Mouse (Mus musculus): ENCODE measurements around the gene Phf1.

The Phf1 gene

DNA sequence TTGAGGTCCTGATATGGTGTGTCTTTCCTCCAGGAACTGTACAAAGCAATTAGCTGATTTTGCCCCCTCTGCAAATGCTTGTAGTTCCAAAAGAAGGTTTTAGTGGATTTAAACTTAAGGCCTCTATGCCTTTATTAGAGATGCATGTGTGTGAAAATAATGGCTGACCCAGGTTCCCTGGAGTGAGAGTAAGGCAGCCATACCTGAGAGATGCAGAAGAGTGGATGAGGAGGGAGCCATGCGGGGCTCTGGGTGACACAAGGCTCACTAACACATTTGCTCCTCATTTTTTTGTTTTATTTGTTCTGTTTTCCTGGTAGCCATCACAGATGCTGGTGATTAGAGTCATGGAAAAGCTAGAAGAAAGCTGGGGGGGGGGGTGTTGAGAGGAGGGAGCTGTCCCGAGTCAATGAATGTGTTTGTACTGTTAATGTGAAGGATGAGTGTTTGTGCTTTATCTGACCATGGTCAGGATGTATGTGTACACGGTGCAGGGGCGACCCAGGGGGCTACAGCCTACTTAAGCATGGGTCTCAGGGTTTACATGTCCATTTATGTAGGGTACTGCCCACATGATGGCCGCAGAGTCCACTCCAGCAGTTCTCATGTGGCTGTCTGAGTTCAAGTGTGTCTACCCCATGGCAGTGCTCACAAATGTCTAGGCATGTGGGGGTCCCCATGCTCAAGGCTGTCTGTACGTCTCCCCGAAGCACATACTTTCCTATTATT is 17.9 kb downstream of the Phf1 start:
- no peak for DNase-seq (ENCODE audit: low read depth, low spot score)

DNA sequence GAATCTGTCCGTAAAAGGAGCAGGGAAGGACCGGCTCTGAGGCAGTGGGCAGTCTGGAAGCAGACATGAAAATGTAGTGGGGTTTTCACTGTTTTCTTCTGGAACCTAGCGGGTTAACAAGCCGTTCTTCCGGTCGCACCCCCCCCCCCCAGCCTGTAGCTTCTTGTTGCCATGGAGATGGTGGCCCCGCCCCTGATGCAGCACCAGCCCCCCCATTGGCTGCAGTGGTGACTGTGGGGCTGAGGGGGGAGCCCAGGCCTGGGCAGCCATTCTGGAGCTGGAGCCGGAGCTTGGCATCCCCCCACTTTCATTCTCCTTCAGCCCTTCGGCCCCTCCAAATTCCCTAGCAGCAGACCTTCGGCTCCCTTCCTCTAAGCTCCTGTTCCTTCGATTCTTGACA is 18.6 kb downstream of the Phf1 start:
- DNase-seq (ENCODE audit: low read depth, low spot score): no peak

GRCm38 (mm10) chr17:26951952-26952877 is 19.4 kb downstream of the Phf1 start:
- no peak for DNase-seq (ENCODE audit: low read depth, low spot score)

- no peak for DNase-seq (ENCODE audit: low read depth, low spot score)
These were observed 20.3 kb downstream of the Phf1 start for GRCm38 (mm10) chr17:26953201-26953600.

DNA sequence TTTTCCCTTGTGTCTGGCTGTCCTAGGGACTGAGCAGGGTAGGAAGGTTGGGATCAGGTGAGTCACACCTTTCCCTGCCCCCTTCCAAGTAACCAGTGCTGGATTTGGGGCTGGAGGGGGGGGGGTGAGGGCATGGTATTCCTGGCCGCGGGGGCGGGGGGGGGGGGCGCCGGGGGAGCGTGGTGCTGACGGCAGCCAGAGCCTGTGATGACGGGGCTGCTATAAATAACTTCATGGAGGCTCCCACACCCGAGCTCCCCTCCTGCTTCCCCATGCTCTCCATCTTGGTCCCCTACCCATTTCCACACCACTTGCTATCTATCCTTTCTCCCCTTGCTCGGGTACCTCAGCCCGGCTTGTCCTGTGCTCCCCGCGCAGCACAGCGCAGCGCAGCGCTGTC is 20.9 kb downstream of the Phf1 start:
- no peak for DNase-seq (ENCODE audit: low read depth, low spot score)

GRCm38 (mm10) chr17:26956309-26956708 is 23.5 kb downstream of the Phf1 start:
- no peak for DNase-seq (ENCODE audit: low read depth, low spot score)

- DNase-seq (ENCODE audit: low read depth, low spot score): no peak
These were observed 24.0 kb downstream of the Phf1 start for GRCm38 (mm10) chr17:26956895-26957294.

DNA sequence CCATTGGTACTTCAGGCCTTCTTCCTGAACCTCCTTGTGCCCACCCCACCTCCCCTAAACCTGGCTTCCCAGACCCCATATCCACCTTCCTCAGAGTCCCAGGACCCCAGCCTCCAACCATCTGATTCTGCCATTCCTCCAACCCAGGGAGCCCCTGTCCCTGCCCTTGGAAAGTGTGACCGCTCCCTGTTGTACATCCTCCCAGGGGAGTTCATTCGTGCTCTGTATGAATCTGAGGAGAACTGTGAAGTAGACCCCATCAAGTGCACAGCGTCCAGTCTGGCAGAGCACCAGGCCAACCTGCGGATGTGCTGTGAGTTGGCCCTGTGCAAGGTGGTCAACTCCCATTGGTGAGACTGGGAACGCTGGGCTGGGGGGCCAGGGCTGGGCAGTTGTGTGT is 25.0 kb downstream of the Phf1 start:
- no peak for DNase-seq (ENCODE audit: low read depth, low spot score)

DNA sequence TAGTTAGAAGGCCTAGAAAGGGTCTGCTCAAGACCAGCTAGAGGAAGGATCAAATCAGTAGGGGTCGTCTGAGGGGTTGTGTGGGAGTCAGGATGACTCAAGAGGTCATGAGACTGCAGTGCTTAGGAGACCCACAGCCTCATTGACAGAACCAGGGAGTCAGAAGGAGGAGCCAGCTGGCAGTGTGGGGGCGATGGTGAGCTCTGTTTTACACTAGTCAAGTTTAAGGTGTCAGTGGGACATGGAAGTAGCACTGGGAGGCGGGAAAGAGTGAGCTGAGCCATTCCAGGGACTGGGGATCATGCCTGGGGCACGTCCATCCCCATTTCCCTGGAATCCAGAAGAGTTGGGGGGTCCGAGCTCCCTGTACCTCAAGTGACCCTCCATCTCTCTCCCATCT is 26.0 kb downstream of the Phf1 start:
- DNase-seq (ENCODE audit: low read depth, low spot score): no peak

GRCm38 (mm10) chr17:26959815-26960214 is 27.0 kb downstream of the Phf1 start:
- no peak for DNase-seq (ENCODE audit: low read depth, low spot score)

DNA sequence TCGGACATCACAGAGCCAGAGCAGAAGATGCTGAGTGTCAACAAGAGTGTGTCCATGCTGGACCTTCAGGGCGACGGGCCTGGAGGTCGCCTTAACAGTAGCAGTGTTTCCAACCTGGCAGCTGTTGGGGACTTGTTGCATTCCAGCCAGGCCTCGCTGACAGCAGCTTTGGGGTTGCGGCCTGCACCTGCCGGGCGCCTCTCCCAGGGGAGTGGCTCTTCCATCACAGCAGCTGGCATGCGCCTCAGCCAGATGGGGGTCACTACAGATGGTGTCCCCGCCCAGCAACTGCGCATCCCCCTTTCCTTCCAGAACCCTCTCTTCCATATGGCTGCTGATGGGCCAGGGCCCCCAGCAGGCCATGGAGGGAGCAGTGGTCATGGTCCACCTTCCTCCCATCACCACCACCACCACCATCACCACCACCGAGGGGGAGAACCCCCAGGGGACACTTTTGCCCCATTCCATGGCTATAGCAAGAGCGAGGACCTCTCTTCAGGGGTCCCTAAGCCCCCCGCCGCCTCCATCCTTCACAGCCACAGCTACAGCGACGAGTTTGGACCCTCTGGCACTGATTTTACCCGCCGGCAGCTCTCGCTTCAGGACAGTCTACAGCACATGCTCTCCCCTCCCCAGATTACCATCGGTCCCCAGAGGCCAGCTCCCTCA is 28.9 kb downstream of the Phf1 start:
- no peak for DNase-seq (ENCODE audit: low read depth, low spot score)

- no peak for DNase-seq (ENCODE audit: low read depth, low spot score)
These were observed 34.1 kb downstream of the Phf1 start for GRCm38 (mm10) chr17:26966993-26967392.

DNA sequence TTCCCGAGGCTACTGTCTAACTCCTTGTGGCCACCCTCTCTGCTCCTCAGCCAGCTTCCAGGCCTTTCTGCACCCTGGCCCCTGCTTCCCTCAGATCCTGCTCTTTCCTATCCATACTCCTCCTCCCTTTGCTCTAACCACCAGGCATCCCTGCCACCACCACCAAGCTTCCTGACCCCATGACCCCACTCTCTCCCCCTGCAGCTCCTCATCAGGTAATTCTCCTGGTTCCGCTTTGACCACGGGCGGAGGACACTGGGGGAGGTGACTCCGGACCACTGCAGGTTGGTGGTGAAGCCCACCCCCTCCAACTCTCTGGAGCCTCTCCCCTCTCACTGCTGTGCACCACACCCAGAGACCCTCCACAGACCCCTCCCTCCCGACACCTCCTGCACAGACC is 34.6 kb downstream of the Phf1 start:
- no peak for DNase-seq (ENCODE audit: low read depth, low spot score)

GRCm38 (mm10) chr17:26968200-26968611 is 35.4 kb downstream of the Phf1 start:
- no peak for DNase-seq (ENCODE audit: low read depth, low spot score)

- no peak for DNase-seq (ENCODE audit: low read depth, low spot score)
These were observed 36.4 kb downstream of the Phf1 start for GRCm38 (mm10) chr17:26969257-26969656.

- no peak for DNase-seq (ENCODE audit: low read depth, low spot score)
These were observed 37.4 kb downstream of the Phf1 start for GRCm38 (mm10) chr17:26970221-26970620.

- DNase-seq (ENCODE audit: low read depth, low spot score): no peak
These were observed 38.5 kb downstream of the Phf1 start for GRCm38 (mm10) chr17:26971247-26971905.

DNA sequence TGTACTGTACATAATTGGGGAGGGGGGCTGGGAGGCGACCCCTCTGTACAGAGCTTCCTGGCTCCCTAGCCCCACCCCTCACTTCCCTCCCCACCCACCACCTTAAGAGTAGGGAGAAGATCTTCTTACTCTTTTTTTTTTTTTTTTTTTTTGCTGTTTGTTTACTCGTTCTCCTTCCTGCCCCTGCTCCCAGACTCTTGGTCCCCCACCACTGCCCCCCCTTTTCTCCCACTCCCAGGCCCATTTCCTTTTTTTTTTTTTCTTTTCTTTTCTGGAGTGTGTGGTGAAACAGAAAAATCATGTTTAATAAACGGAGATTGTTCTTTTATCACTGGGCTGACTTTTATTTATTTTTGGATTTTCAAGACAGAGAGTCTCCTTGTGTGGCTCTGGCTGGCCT is 39.3 kb downstream of the Phf1 start:
- DNase-seq (ENCODE audit: low read depth, low spot score): no peak

DNA sequence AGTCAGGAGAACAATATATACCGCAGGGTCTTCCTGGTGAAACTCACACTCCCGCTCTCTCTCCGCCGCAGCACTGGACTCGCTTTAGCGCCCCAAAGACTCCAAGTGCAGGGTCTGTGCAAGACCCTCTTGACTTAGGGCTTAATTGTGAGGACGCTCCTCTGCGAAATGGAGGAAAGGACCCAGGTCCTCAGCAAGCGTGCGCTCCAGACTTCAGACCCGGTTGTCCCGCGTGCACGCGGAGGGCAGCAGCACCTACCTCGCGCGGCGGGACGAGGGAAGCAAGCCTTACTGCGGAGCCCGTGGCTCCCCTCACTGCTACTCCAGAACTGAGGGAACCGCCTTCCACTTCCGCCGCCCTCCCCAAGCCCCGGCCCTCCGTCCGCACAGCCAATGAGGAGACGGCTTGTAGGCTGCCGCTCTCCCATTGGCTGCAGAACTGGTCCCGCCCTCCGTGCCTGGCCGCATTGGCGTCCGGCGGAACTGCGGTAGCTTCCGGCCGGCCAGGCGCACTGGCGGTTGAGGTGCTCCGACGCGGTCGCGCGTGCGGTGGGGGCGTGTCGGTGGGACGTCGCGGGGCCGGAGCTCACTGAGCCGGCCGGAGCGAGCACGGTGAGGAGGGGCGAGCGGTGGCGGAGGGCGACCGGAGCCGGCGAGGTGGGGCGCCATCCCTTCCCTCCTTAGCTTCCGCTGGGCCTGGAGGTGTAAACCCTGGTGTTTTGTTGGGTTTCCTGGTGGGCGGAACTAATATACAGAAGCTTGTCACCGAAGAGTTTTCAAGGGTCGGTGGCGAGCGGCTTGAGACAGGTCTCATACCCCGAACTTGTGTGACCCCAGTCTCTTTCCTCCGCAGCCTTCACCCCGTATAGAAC is 40.1 kb downstream of the Phf1 start, which contains the start of gene Zbtb9:
TSS of gene Zbtb9 (plus strand) at position 465 of the 872 bp plus-strand sequence.
- DNase-seq (ENCODE audit: low read depth, low spot score): peak; percentile 88

DNA sequence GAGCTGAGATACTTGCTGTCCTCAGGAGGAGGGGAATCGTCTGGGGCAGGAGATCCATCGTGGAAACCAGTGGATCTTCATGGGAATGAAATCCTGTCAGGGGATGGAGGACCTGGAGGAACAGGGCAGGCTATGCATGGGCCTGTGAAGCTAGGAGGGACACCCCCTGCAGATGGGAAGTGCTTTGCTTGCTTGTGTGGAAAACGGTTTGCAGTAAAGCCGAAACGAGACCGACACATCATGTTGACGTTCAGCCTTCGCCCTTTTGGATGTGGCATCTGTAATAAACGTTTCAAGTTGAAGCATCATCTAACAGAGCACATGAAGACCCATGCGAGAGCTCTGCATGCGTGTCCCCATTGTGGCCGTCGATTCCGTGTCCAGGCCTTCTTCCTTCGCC is 41.7 kb downstream of the Phf1 start:
- no peak for DNase-seq (ENCODE audit: low read depth, low spot score)

DNA sequence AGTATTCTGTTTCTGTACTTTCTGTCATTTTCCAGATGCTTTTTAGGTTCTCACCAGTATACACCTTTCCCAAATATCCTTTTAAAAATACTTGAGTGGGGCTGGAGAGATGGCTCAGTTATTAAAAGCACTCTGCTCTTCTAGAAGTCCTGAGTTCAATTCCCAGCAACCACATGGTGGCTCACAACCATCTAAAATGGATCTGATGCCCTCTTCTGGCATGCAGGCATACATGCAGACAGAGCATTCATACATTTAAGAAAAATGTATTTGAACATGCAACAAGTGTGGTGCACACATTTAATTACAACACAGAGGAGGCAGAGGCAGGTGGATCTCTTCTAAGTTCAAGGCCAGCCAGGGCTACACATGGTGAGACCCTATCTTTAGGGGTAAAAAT is 42.6 kb downstream of the Phf1 start:
- DNase-seq (ENCODE audit: low read depth, low spot score): no peak

Data from retina, postnatal 7 days (tissue).